Mouse (Mus musculus) liver, embryonic 14.5 days (tissue): ENCODE data around the gene Xylt1. TPM values are rescaled to one million over a fixed set of nuclear protein-coding genes. Genes with fewer than 3 reads are reported as not detected.

Source experiments
- ATAC-seq: fragments of 200-750 bp; cut with Nextera tagmentation; 2 replicates; pipeline ENCODE4 v1.8.0; 2017; ENCODE audit warnings: moderate number of reproducible peaks, mild to moderate bottlenecking, moderate library complexity; ENCODE audit not compliant: insufficient read depth
- DNase-seq, 3 experiments: peaks; one replicate each; pipeline ENCODE4 v3.0.0-alpha.2; 2012 to 2013; ENCODE audit warnings: low read depth in 3 of 3, low spot score in 3 of 3
- H3K27ac ChIP-seq: fragments of 300-500 bp; sonication (generic); 2 replicates; pipeline ENCODE4 v1.5.1; 2014; ENCODE audit warnings: moderate library complexity, mild to moderate bottlenecking, control low read depth, inconsistent platforms
- H3K27me3 ChIP-seq: fragments of 300-500 bp; sonication (generic); 2 replicates; pipeline ENCODE4 v1.6.1; 2014; ENCODE audit warnings: mild to moderate bottlenecking, low read length, moderate library complexity; ENCODE audit not compliant: control insufficient read depth, insufficient read depth
- H3K36me3 ChIP-seq: fragments of 300-500 bp; sonication (generic); replicated peaks from 2 replicates; pipeline ENCODE4 v1.6.1; 2014; ENCODE audit warnings: low read depth; ENCODE audit not compliant: control insufficient read depth, insufficient read depth
- H3K4me1 ChIP-seq, 2 experiments: fragments of 200-500 bp in 1 of 2; fragments of 300-500 bp in 1 of 2; sonication (generic) in 1 of 2; replicated peaks; 2 replicates each; pipeline ENCODE4 v1.6.1; 2012 to 2014; ENCODE audit warnings: antibody characterized with exemption in 1 of 2, inconsistent platforms in 1 of 2, low read length in 1 of 2; ENCODE audit not compliant: control insufficient read depth in 2 of 2, insufficient read depth in 2 of 2
- H3K4me2 ChIP-seq: fragments of 300-500 bp; sonication (generic); 2 replicates; pipeline ENCODE4 v1.6.1; 2014; ENCODE audit warnings: low read depth, mild to moderate bottlenecking, control low read depth, moderate library complexity
- H3K4me3 ChIP-seq, 2 experiments: fragments of 200-500 bp in 1 of 2; fragments of 300-500 bp in 1 of 2; sonication (generic) in 1 of 2; 2 replicates each; pipeline ENCODE4 v1.5.1; 2012 to 2014; ENCODE audit warnings: low read depth in 2 of 2, low read length in 2 of 2, mild to moderate bottlenecking in 2 of 2, control low read depth in 1 of 2, inconsistent platforms in 1 of 2, moderate library complexity in 1 of 2; ENCODE audit not compliant: insufficient read depth in 1 of 2
- H3K9ac ChIP-seq: fragments of 300-500 bp; sonication (generic); replicated peaks from 2 replicates; pipeline ENCODE4 v1.6.1; 2014; ENCODE audit warnings: mild to moderate bottlenecking, control low read depth, moderate library complexity
- H3K9me3 ChIP-seq: fragments of 300-500 bp; sonication (generic); 2 replicates; pipeline ENCODE4 v1.6.1; 2016; ENCODE audit warnings: low read length, mixed read lengths; ENCODE audit not compliant: control insufficient read depth
- CTCF ChIP-seq: IDR thresholded peaks from 2 replicates; pipeline ENCODE4 v1.5.1; 2016; ENCODE audit warnings: antibody characterized with exemption, low read depth, control low read depth
- EP300 ChIP-seq: IDR thresholded peaks from 2 replicates; pipeline ENCODE4 v1.6.1; 2016; ENCODE audit warnings: antibody characterized with exemption, low read depth
- WGBS: fragments of 180-500 bp; shearing (Covaris S2); extraction: QIAGEN DNeasy Blood & Tissue Kit; methylation state at CpG from one replicate; pipeline ENCODE4 v1.1.7; 2014; ENCODE audit not compliant: insufficient replicate concordance; 5-methylcytosine and 5-hydroxymethylcytosine counted together
- polyA plus RNA-seq, 2 experiments: library from polyadenylated mRNA; depleted of rRNA in 1 of 2; stranded (reverse) in 1 of 2; unstranded in 1 of 2; fragments of >200 nt; fragmentation: Nextera tagmentation in 1 of 2; extraction: Ambion mirVana in 1 of 2; gene quantifications; 2 replicates each; pipeline versions ENCODE4 v1.2.1 to v1.2.3; 2012 to 2014

The Xylt1 gene
- polyA plus RNA-seq, 2 experiments, result 0.27 to 0.40 TPM

- no peaks in the 10 kb centered on the region for H3K36me3 ChIP-seq
- H3K27ac ChIP-seq, result no peak overlapping the region
- no peak overlapping the region for H3K4me2 ChIP-seq
- H3K27me3 ChIP-seq, result no peaks in the 10 kb centered on the region
- no peak for ATAC-seq
- WGBS, result 58% methylated on average over 2 of the region's 2 CpGs
- H3K4me3 ChIP-seq, result no peak overlapping the region
- no peak overlapping the region for H3K9ac ChIP-seq
- no peaks in the 10 kb centered on the region for H3K4me1 ChIP-seq
- peak; percentile 27 for TF ChIP-seq CTCF
- no peak for TF ChIP-seq EP300
- no peaks in the 10 kb centered on the region for H3K9me3 ChIP-seq
- DNase-seq, result no peak
Measured at GRCm38 (mm10) chr7:117566115-117566514, 185.3 kb downstream of the Xylt1 start.

GRCm38 (mm10) chr7:117566833-117567232 is 186.1 kb downstream of the Xylt1 start:
- Histone ChIP-seq H3K4me1 (no peaks in the 10 kb centered on the region), H3K36me3 (no peaks in the 10 kb centered on the region), H3K27me3 (no peaks in the 10 kb centered on the region), H3K9me3 (no peaks in the 10 kb centered on the region), H3K4me3 (no peak overlapping the region), H3K27ac (no peak overlapping the region), H3K9ac (no peak overlapping the region), H3K4me2 (no peak overlapping the region)
- no peak for ATAC-seq
- WGBS, result 53% methylated on average over 1 of the region's 1 CpGs
- TF ChIP-seq CTCF, result no peak
- TF ChIP-seq EP300, result no peak
- no peak for DNase-seq

DNA sequence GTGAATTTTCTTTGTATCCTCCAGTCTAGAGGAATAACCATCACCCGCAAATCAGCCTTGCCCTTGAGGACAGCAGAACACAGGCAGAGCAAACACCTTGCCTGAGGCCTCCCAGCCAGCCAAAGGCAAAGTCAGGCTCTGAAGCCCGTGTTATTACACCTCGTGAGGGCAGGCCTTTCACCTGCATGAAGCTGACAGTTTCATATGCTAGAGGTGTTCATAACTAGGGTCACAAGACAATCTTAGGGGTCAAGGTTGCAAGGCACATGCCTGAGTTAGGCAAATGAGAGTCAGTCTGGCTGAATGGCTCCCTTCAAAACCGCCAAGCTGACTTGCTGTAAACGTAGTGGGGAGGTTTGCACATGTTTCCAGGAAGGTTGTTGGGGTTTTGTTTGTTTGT is 186.5 kb downstream of the Xylt1 start:
- no peak overlapping the region for H3K9ac ChIP-seq
- DNase-seq (no peak), ATAC-seq (no peak)
- no peaks in the 10 kb centered on the region for H3K36me3 ChIP-seq
- no peak overlapping the region for H3K4me3 ChIP-seq
- TF ChIP-seq EP300 (no peak), CTCF (no peak)
- no peaks in the 10 kb centered on the region for H3K9me3 ChIP-seq
- no peak overlapping the region for H3K4me2 ChIP-seq
- H3K4me1 ChIP-seq, result no peaks in the 10 kb centered on the region
- no peaks in the 10 kb centered on the region for H3K27me3 ChIP-seq
- WGBS, result 58% methylated on average over 5 of the region's 5 CpGs
- no peak overlapping the region for H3K27ac ChIP-seq

DNA sequence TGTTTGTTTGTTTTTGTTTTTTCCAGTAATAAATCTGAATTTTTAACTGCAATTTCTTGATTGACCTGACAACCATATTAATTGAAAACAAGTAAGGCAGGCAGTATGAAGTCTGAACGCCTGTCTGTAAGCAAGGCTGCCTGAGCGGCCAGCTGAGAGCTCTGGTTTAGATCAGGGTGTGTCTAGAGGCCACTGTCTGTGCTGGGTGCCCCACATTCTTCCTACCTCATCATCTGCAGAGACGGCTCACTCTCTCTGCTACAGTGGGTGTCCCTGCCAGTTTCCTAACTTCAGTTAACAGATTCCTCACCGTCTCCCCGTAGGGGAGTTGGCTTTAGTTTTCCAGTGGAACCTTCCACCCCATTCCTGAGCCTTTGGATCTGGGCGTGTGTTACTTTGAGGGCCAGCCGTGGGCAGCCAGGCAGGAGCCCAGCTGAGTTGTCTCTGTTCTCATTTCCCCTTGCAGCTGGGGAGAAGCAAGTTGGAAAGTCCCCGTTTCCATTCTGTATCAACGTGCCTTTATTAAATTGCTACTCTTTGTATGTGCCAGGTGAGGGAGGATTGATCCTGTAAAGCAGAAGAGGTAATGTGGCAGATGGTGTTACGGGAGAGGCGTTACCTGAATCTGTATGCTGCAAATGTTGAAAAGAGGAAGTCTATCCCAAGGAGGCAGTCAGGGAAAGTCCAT is 187.0 kb downstream of the Xylt1 start:
- no peak for DNase-seq

DNA sequence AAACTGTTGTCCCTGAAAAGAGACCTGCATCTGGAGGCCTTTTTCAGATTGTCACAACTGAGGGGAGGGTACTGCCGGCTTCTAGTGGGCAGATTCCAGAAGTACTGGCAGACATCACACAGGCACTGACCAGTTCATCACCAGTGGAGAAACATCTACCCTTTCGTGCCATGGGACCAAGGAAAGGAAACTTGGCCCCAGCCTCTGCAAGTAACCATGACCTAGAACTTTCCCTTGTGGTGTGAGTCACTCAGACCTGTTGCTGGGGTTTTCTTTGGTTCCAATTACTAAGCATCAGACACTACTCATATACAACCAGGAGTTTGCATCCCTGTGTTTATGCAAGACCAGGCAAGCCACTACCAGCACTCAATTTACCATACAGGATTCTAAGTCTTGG is 190.4 kb downstream of the Xylt1 start:
- ATAC-seq (no peak), DNase-seq (no peak)
- no peak overlapping the region for H3K9ac ChIP-seq
- H3K4me3 ChIP-seq, result no peak overlapping the region
- H3K27ac ChIP-seq, result no peak overlapping the region
- WGBS, result 56% methylated on average over 2 of the region's 2 CpGs
- H3K27me3 ChIP-seq, result no peaks in the 10 kb centered on the region
- H3K9me3 ChIP-seq, result no peaks in the 10 kb centered on the region
- no peaks in the 10 kb centered on the region for H3K36me3 ChIP-seq
- no peaks in the 10 kb centered on the region for H3K4me1 ChIP-seq
- TF ChIP-seq CTCF (no peak), EP300 (no peak)
- no peak overlapping the region for H3K4me2 ChIP-seq

More for the DNA sequence above, 187.0 kb downstream of the Xylt1 start:
- Histone ChIP-seq H3K4me3 (no peak overlapping the region), H3K4me1 (no peaks in the 10 kb centered on the region), H3K4me2 (no peak overlapping the region), H3K27ac (no peak overlapping the region), H3K27me3 (no peaks in the 10 kb centered on the region), H3K36me3 (no peaks in the 10 kb centered on the region), H3K9me3 (no peaks in the 10 kb centered on the region), H3K9ac (no peak overlapping the region)
- ATAC-seq, result no peak
- WGBS, result 71% methylated on average over 11 of the region's 11 CpGs
- TF ChIP-seq CTCF (no peak), EP300 (no peak)
